Comparison of ENCODE assay signal across 8 mouse cellular contexts in genomic region chr5:64380698-64381375, GRCm38 (mm10).
DNase-seq lines count a peak whose midpoint lies in the region; ATAC-seq lines count a peak whose summit lies in the region.

No protein-coding gene starts in this region.

- H3K36me3 ChIP-seq in neural tube, embryonic 11.5 days (ENCODE audit: control insufficient read depth, insufficient read depth, low read length): no peaks in the 10 kb centered on the region
- no peaks in the 10 kb centered on the region for H3K36me3 ChIP-seq in neural tube, embryonic 15.5 days
- no peaks in the 10 kb centered on the region for H3K36me3 ChIP-seq in limb, embryonic 12.5 days
- H3K36me3 ChIP-seq in midbrain, embryonic 14.5 days (ENCODE audit: control insufficient read depth, insufficient read depth, low read length): no peaks in the 10 kb centered on the region

- 0 out of 2 replicates have a peak, but pooled peaks cover 3% of the 10 kb centered on the region for H3K4me1 ChIP-seq in neural tube, embryonic 11.5 days (ENCODE audit: control insufficient read depth, insufficient read depth, low read length)
- peaks cover 19% of the 10 kb centered on the region for H3K4me1 ChIP-seq in neural tube, embryonic 15.5 days
- peaks cover 56% of the 10 kb centered on the region for H3K4me1 ChIP-seq in limb, embryonic 12.5 days (replicated peaks)
- H3K4me1 ChIP-seq in midbrain, embryonic 14.5 days (ENCODE audit: control insufficient read depth, insufficient read depth, low read length): peaks cover 4% of the 10 kb centered on the region; the same call in 1 of the 2 replicates

- H3K27me3 ChIP-seq in neural tube, embryonic 11.5 days (ENCODE audit: control insufficient read depth, insufficient read depth, low read length): no peaks in the 10 kb centered on the region
- H3K27me3 ChIP-seq in neural tube, embryonic 15.5 days (replicated peaks): 0 out of 2 replicates have a peak, but pooled peaks cover 1% of the 10 kb centered on the region
- no peaks in the 10 kb centered on the region for H3K27me3 ChIP-seq in limb, embryonic 12.5 days
- H3K27me3 ChIP-seq in midbrain, embryonic 14.5 days (ENCODE audit: control insufficient read depth, insufficient read depth, low read length): no peaks in the 10 kb centered on the region

- peak; percentile 32 for DNase-seq in neural tube, embryonic 11.5 days (ENCODE audit: low spot score)
- peak; percentile 50 for DNase-seq in c-Kit-positive CD71-positive TER-119-positive erythroid progenitor cells, embryonic 14.5 days (ENCODE audit: low spot score)
- DNase-seq in midbrain, embryonic 14.5 days: peak; percentile 57
- no peak for DNase-seq in layer of hippocampus, postnatal 10 days (ENCODE audit: low spot score in 2 of 2)
- DNase-seq in cerebellum, adult 9-10 months: no peak
- DNase-seq in ovary, postnatal 10 days (ENCODE audit: low spot score): no peak

- H3K4me2 ChIP-seq in neural tube, embryonic 11.5 days (ENCODE audit: low read depth): no peak overlapping the region
- H3K4me2 ChIP-seq in neural tube, embryonic 15.5 days: no peak overlapping the region
- peak overlapping the region; percentile 13; the same call in 1 of the 2 replicates for H3K4me2 ChIP-seq in limb, embryonic 12.5 days
- no peak overlapping the region for H3K4me2 ChIP-seq in midbrain, embryonic 14.5 days (ENCODE audit: low read length)

- no peak for ATAC-seq in neural tube, embryonic 11.5 days (ENCODE audit: insufficient read depth, low FRiP score, low TSS enrichment)
- ATAC-seq in neural tube, embryonic 15.5 days (ENCODE audit: low FRiP score): no peak
- ATAC-seq in limb, embryonic 12.5 days (ENCODE audit: insufficient number of reproducible peaks, insufficient read depth, low FRiP score, low TSS enrichment, low read depth): no peak
- no peak for ATAC-seq in midbrain, embryonic 14.5 days (ENCODE audit: low FRiP score, low TSS enrichment)

- WGBS in neural tube, embryonic 11.5 days: 68% methylated on average over 10 of the region's 11 CpGs
- 62% methylated on average over 11 of the region's 11 CpGs for WGBS in neural tube, embryonic 15.5 days
- WGBS in limb, embryonic 12.5 days: 44% methylated on average over 11 of the region's 11 CpGs
- 65% methylated on average over 11 of the region's 11 CpGs for WGBS in midbrain, embryonic 14.5 days

- no peaks in the 10 kb centered on the region for H3K9me3 ChIP-seq in neural tube, embryonic 11.5 days (ENCODE audit: control insufficient read depth, low read length)
- no peaks in the 10 kb centered on the region for H3K9me3 ChIP-seq in neural tube, embryonic 15.5 days (replicated peaks)
- H3K9me3 ChIP-seq in limb, embryonic 12.5 days: no peaks in the 10 kb centered on the region
- no peaks in the 10 kb centered on the region for H3K9me3 ChIP-seq in midbrain, embryonic 14.5 days (ENCODE audit: control insufficient read depth, low read length)

- no peak overlapping the region for H3K27ac ChIP-seq in neural tube, embryonic 11.5 days (ENCODE audit: low read depth, low read length)
- H3K27ac ChIP-seq in neural tube, embryonic 15.5 days (replicated peaks): no peak overlapping the region
- H3K27ac ChIP-seq in limb, embryonic 12.5 days: peak overlapping the region; percentile 41; the same call in 1 of the 2 replicates
- no peak overlapping the region for H3K27ac ChIP-seq in midbrain, embryonic 14.5 days (replicated peaks; ENCODE audit: low read depth, low read length)

- H3K9ac ChIP-seq in neural tube, embryonic 11.5 days (ENCODE audit: low read length): no peak overlapping the region
- no peak overlapping the region for H3K9ac ChIP-seq in neural tube, embryonic 15.5 days (replicated peaks)
- H3K9ac ChIP-seq in limb, embryonic 12.5 days (replicated peaks): no peak overlapping the region
- no peak overlapping the region for H3K9ac ChIP-seq in midbrain, embryonic 14.5 days (replicated peaks; ENCODE audit: low read length)

- no peak overlapping the region for H3K4me3 ChIP-seq in neural tube, embryonic 11.5 days (ENCODE audit: low read depth, low read length)
- no peak overlapping the region for H3K4me3 ChIP-seq in neural tube, embryonic 15.5 days (replicated peaks)
- no peak overlapping the region for H3K4me3 ChIP-seq in limb, embryonic 12.5 days (replicated peaks)
- H3K4me3 ChIP-seq in midbrain, embryonic 14.5 days (replicated peaks; ENCODE audit: low read depth, low read length): no peak overlapping the region

Comparison
In these comparisons a context has a peak if more than half of its experiments do, and no peak if none do; other contexts are left out.
1. DNase-seq: peak in neural tube, embryonic 11.5 days (single experiment), c-Kit-positive CD71-positive TER-119-positive erythroid progenitor cells, embryonic 14.5 days (single experiment) and midbrain, embryonic 14.5 days (single experiment); none in layer of hippocampus, postnatal 10 days (0 of 2), cerebellum, adult 9-10 months (single experiment) and ovary, postnatal 10 days (single experiment).